Comparison of ENCODE assay signal across 14 mouse cellular contexts in the genomic region with DNA sequence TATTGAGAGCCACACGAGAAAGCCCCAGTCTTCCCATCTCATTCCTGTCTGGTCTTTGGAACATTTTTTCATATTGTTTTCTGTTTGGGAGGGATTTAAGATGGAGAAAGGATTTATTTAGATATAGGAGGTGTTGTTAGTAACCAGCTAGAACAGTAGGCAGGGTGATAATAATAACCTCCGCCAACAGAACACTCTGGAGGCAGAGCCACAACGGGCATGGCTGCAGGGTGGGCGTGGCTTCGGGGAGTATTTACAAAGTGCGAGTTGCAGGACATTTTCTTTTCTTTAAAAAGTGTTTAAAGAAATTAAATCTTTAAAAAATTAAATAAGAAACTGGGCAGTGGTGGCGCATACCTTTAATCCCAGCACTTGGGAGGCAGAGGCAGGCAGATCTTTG.
"Had no signal": no experiment of that assay in that cellular context is flagged by ENCODE, and none has a peak within 500 bp of the region (broad histone marks: within the 10 kb centered on the region; RNA-seq: fewer than 3 reads in every experiment).

No protein-coding gene starts in this region.

- H3K4me2 ChIP-seq: intestine, embryonic 15.5 days; limb, embryonic 15.5 days; liver, embryonic 12.5 days; lung, embryonic 14.5 days; midbrain, embryonic 11.5 days; neural tube, embryonic 13.5 days had no signal

- ATAC-seq: intestine, embryonic 15.5 days; midbrain, embryonic 16.5 days had no signal

- DNase-seq: kidney, adult 18-20 months; kidney, postnatal 14 days; layer of hippocampus, adult 9-11 months; lung, embryonic 14.5 days; lung, postnatal 10 days; lung, postnatal 4 days; thymus, adult 2 months; thymus, postnatal 25 days had no signal

- H3K36me3 ChIP-seq: intestine, embryonic 15.5 days; limb, embryonic 15.5 days; liver, embryonic 12.5 days; neural tube, embryonic 13.5 days had no signal

- H3K27ac ChIP-seq: intestine, embryonic 15.5 days; liver, embryonic 12.5 days had no signal

- H3K4me3 ChIP-seq: intestine, embryonic 15.5 days; limb, embryonic 15.5 days; liver, embryonic 12.5 days; neural tube, embryonic 13.5 days had no signal

- H3K27me3 ChIP-seq: intestine, embryonic 15.5 days; limb, embryonic 15.5 days; neural tube, embryonic 13.5 days had no signal

- H3K9ac ChIP-seq: intestine, embryonic 15.5 days; limb, embryonic 15.5 days; liver, embryonic 12.5 days; lung, embryonic 14.5 days; neural tube, embryonic 13.5 days had no signal

- H3K9me3 ChIP-seq: intestine, embryonic 15.5 days; limb, embryonic 15.5 days; liver, embryonic 12.5 days; neural tube, embryonic 13.5 days had no signal
